Mouse (Mus musculus): Measurements from ENCODE around the gene Dennd4a.

GRCm38 (mm10) chr9:64849548-64849947, 38.4 kb downstream of the Dennd4a start:
- TF ChIP-seq POLR2A (IDR thresholded peaks at IDR 0.05; ENCODE audit: insufficient read depth, low read depth, low read length) (no peak), CTCF (IDR thresholded peaks at IDR 0.05; ENCODE audit: insufficient read depth, low read depth, low read length) (no peak)
